Mouse (Mus musculus) regulatory T cell (primary cell): ENCODE results near the gene Ppp1r14b.

Experiments
- in situ Hi-C: fragments of 300-600 bp; cut with MboI, MseI; formaldehyde crosslinking; loops from one replicate; pipeline ENCODE4 v1.15.1; 2025; ENCODE audit warnings: high pct_unique_total_duplicates

Ppp1r14b gene

GRCm38 (mm10) chr19:6974211-6975205, at the start of gene Ppp1r14b:
Gene Ppp1r14b (plus strand): TSS chr19:6974968.
- in situ Hi-C loops: loop anchor here (10.0 kb wide), 1 partner anchor 900 kb away; the partner anchor contains the start of gene Vps51

- in situ Hi-C loops: no loop called here
Measured at GRCm38 (mm10) chr19:6925307-6925573, 49.5 kb upstream of the Ppp1r14b start, which contains the start of gene Catsperz. Gene Catsperz (minus strand): TSS chr19:6925380.

GRCm38 (mm10) chr19:6925611-6926329, 49.0 kb upstream of the Ppp1r14b start:
- in situ Hi-C loops: no loop called here

- in situ Hi-C loops: no loop called here
Measured at GRCm38 (mm10) chr19:6926559-6927255, 48.1 kb upstream of the Ppp1r14b start.

GRCm38 (mm10) chr19:6928080-6928479, 46.7 kb upstream of the Ppp1r14b start:
- in situ Hi-C loops: no loop called here

- in situ Hi-C loops: no loop called here
Measured at GRCm38 (mm10) chr19:6931002-6931401, 43.8 kb upstream of the Ppp1r14b start.

GRCm38 (mm10) chr19:6932018-6932417, 42.8 kb upstream of the Ppp1r14b start:
- in situ Hi-C loops: no loop called here

GRCm38 (mm10) chr19:6933102-6933435, 41.7 kb upstream of the Ppp1r14b start:
- in situ Hi-C loops: no loop called here

- in situ Hi-C loops: no loop called here
Measured at GRCm38 (mm10) chr19:6933436-6934194, 41.2 kb upstream of the Ppp1r14b start.

GRCm38 (mm10) chr19:6934195-6934977, 40.4 kb upstream of the Ppp1r14b start, which contains the start of gene Kcnk4:
Gene Kcnk4 (minus strand): TSS chr19:6934515.
- in situ Hi-C loops: no loop called here

- in situ Hi-C loops: loop anchor here (5.0 kb wide), 1 partner anchor 81 kb away; the partner anchor contains the start of gene Fermt3
Measured at GRCm38 (mm10) chr19:6936299-6936698, 38.5 kb upstream of the Ppp1r14b start.

GRCm38 (mm10) chr19:6937541-6938465, 37.0 kb upstream of the Ppp1r14b start:
- in situ Hi-C loops: loop anchor here (5.0 kb wide), 1 partner anchor 79 kb away; the partner anchor contains the start of gene Fermt3

GRCm38 (mm10) chr19:6939106-6940002, 35.4 kb upstream of the Ppp1r14b start:
- in situ Hi-C loops: loop anchor here (5.0 kb wide), 1 partner anchor 78 kb away; the partner anchor contains the start of gene Fermt3

GRCm38 (mm10) chr19:6940396-6941351, 34.1 kb upstream of the Ppp1r14b start:
- in situ Hi-C loops: no loop called here

- in situ Hi-C loops: no loop called here
Measured at GRCm38 (mm10) chr19:6941372-6942248, 33.2 kb upstream of the Ppp1r14b start, which contains the start of gene Bad. Gene Bad (plus strand): TSS chr19:6941861.

- in situ Hi-C loops: no loop called here
Measured at GRCm38 (mm10) chr19:6942249-6942691, 32.5 kb upstream of the Ppp1r14b start, which contains the start of gene Gpr137. Gene Gpr137 (minus strand): TSS chr19:6942480.
